Mouse (Mus musculus): ENCODE measurements around the gene Cyp2j9.

Gene Cyp2j9

DNA sequence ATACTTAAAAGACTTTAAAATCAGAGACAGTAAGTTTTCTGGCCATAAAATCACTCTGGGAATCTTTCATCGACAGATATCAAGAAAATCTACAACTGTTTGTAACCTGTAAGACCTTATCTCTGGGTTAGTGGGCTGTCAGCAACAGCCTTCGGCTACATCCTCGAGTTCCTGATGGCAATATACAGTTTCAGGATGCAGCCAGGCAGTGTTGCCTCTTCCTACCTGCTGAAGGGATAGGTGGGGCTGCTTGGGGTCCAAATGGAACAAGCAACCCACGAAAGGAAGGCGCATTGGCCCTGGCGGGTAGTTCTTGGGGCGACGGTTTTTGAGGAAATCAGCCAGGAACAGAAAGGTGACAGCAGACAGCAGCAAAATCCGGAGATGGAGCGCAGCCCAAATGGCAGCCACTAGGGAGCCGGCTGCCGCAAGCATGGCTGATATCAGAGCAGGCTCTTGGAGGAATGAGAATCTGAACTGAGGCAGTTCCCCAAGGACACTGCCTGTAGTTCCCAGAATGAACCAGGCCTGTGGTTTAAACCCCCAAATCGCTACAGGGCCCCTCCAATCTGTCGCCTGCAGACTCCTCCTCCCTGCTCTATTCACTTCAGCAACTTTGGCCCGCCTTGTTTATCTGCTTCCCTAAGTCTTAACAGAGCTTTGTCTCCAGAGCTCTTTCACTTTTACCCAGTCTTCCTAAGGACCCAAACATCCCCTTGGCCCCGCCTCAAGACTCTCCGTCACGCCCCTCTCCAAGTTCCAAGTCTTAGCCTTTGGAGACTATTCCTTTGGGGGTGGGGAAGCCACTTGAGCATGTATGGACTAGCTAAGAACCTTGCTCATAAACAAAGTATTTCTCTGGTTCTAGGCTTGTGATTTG lies at the start of gene Cyp2j9:
Cyp2j9 (minus strand) TSS at position 668 of the 880 bp plus-strand sequence.
- 7% methylated on average over 18 of the region's 18 CpGs for WGBS

DNA sequence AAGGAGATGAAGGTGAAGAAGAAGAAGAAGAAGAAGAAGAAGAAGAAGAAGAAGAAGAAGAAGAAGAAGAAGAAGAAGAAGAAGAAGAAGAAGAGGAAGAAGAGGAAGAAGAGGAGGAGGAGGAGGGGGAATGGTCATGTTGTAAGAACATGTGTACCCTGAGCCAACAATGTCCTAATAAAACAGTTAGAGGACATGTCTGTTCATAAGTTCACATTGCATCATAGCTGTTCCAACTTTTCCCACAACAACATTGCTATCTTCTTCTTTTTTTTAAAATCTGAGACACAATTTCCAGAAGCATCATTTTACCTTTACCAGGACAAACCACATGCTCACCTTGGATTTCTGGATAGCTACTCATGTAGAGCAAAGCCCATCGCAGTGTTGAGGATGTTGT lies 44.1 kb upstream of the Cyp2j9 start:
- WGBS: 84% methylated on average over 1 of the region's 1 CpGs

- 93% methylated on average over 1 of the region's 1 CpGs for WGBS
Observed at GRCm38 (mm10) chr4:96622474-96622873, 31.1 kb upstream of the Cyp2j9 start.

- WGBS: 22% methylated on average over 4 of the region's 4 CpGs
Observed at GRCm38 (mm10) chr4:96591791-96592150, 393 bp upstream of the Cyp2j9 start.

GRCm38 (mm10) chr4:96581425-96582088 lies 9.8 kb downstream of the Cyp2j9 start:
- 53% methylated on average over 1 of the region's 1 CpGs for WGBS

DNA sequence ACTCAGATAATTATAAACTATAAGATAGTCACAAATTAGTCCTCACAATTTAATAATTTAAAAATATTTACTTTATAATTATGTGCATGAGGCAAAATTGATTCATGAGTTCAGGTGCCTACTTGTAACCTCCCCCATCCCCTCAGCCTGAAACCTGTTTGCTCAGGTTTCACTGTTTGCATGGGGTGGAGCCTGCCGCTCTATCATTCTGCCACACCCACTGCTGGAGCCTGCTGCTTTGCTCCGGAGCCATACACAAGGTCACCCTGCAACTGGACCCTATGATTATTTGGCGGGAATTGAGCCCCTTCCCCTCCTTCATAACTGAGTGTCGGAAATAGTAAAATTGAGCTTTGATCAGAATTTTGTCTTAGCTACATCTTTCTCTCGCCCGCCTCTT lies 11.0 kb downstream of the Cyp2j9 start:
- whole genome bisulfite sequencing: 75% methylated on average over 6 of the region's 6 CpGs

DNA sequence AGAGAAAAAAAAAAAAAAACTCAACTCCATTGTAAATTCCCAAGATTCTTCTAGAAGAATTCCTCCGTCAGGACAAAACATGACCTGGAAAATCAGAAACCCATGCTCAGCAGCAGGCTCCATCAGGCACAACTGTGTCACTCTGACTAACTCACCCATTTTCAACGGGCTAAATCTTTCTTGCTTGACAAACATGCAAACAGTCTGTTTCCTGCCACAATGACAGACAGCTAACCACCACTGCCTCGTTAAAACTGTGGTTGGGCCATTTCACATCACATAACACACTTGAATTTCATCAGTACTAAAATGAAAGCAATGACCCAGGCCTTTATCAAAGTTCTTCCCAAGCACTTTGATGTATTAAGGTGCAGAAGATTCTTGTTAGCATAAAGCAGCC lies 21.9 kb downstream of the Cyp2j9 start:
- WGBS: 59% methylated on average over 3 of the region's 3 CpGs

DNA sequence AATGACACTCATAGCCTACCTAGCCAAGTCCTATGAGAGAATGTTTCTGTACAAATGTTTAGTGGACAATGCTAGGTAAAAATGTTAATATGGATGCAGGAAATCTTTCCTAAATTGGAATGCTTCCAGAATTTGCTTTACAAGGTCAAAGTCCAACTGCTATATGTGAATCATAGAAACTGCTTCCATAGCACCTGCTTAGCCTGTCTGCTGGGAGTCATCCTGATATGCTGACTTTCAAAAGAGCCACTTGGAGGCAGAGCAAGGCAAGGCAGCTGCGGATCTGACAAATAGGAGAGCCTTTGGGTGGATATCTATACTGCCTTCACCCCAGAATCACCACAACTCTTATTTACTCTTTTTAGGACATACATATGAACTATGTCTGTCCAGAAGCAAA lies 23.4 kb downstream of the Cyp2j9 start:
- 89% methylated on average over 1 of the region's 1 CpGs for WGBS

GRCm38 (mm10) chr4:96560464-96560863 lies 30.9 kb downstream of the Cyp2j9 start:
- 87% methylated on average over 1 of the region's 1 CpGs for WGBS

- 84% methylated on average over 1 of the region's 1 CpGs for WGBS
Observed at GRCm38 (mm10) chr4:96559781-96560180, 31.6 kb downstream of the Cyp2j9 start.

- 1% methylated on average over 16 of the region's 16 CpGs for WGBS
Observed at GRCm38 (mm10) chr4:96553133-96553819, 38.1 kb downstream of the Cyp2j9 start, which contains the start of gene Cyp2j6. TSS of gene Cyp2j6 (minus strand) at chr4:96553661.

DNA sequence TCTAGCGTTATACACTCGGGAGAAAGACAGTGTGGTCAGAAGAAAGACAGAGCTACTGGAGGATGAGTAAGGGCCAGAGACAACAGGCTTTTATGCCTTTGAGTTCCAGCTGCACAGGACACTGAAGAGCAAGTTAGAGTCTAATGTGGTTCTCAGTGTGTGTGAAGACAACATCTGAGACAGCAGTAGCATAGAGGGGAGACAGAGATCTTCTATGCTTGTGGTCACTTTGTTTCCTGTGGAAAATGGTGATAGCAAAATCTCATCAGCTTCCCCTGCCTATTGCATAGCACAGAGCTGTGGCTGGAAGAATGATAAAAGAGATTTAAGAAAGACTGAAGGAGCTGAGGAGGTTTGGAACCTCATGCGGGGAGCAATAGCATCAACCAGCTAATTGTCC lies 39.8 kb downstream of the Cyp2j9 start:
- 74% methylated on average over 3 of the region's 3 CpGs for WGBS

DNA sequence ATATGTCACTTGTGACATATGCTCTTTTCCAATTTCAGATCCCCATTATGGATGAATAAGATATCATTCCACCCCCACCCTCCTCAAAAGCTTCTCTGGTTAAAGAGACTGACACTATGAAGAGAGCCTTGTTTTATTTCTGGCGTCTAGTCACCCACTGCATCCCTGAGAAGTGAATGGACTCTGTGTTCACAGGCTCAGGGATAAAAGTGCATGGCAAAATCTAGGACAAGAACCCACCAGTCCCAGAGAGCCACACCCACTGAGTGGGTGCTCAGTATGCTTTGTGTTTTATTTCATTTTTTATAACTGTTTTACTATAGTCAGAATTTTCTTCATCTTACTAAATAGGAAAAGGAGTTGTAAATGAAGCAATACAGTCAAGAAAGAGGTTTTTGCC lies 45.4 kb downstream of the Cyp2j9 start:
- 36% methylated on average over 1 of the region's 1 CpGs for WGBS

GRCm38 (mm10) chr4:96525772-96526171 lies 65.6 kb downstream of the Cyp2j9 start:
- WGBS: 27% methylated on average over 1 of the region's 1 CpGs

GRCm38 (mm10) chr4:96522256-96522655 lies 69.1 kb downstream of the Cyp2j9 start:
- WGBS: 78% methylated on average over 2 of the region's 2 CpGs
